16 mouse cellular contexts compared by ENCODE assay signal in genomic region chr13:59741096-59741495, GRCm38 (mm10). TPM values are rescaled to one million over a fixed set of nuclear protein-coding genes. Genes with fewer than 3 reads are reported as not detected.
DNase-seq lines count a peak whose midpoint lies in the region; ATAC-seq and TF ChIP-seq lines count a peak whose summit lies in the region.
"Had no signal": no experiment of that assay in that cellular context is flagged by ENCODE, and none has a peak within 500 bp of the region (broad histone marks: within the 10 kb centered on the region; RNA-seq: fewer than 3 reads in every experiment).

No protein-coding gene starts in this region.

- ATAC-seq in lung, embryonic 14.5 days (ENCODE audit: insufficient read depth): no peak
- ATAC-seq in heart, embryonic 16.5 days (replicated peaks; ENCODE audit: extremely low read depth, insufficient read depth, low FRiP score): no peak
- no peak for ATAC-seq in granulocyte monocyte progenitor cell, adult 5-6 weeks (replicated peaks; ENCODE audit: poor library complexity, severe bottlenecking)

- H3K4me2 ChIP-seq in lung, embryonic 14.5 days: no peak overlapping the region
- H3K4me2 ChIP-seq in heart, embryonic 16.5 days (ENCODE audit: low read depth, low read length): peak overlapping the region; percentile 24; the same call in 1 of the 2 replicates
- H3K4me2 ChIP-seq: hindbrain, embryonic 13.5 days; limb, embryonic 13.5 days; neural tube, embryonic 12.5 days had no signal

- H3K27ac ChIP-seq in lung, embryonic 14.5 days (ENCODE audit: low read depth): no peak overlapping the region
- no peak overlapping the region for H3K27ac ChIP-seq in heart, embryonic 16.5 days (ENCODE audit: low read length)
- H3K27ac ChIP-seq: hindbrain, embryonic 13.5 days; limb, embryonic 13.5 days; neural tube, embryonic 12.5 days had no signal

- H3K27me3 ChIP-seq in lung, embryonic 14.5 days (ENCODE audit: insufficient read depth, low read length): no peaks in the 10 kb centered on the region
- H3K27me3 ChIP-seq in heart, embryonic 16.5 days (ENCODE audit: control insufficient read depth, insufficient read depth, low read length): no peaks in the 10 kb centered on the region
- H3K27me3 ChIP-seq: hindbrain, embryonic 13.5 days; limb, embryonic 13.5 days; neural tube, embryonic 12.5 days had no signal

- 70% methylated on average over 11 of the region's 11 CpGs for WGBS in lung, embryonic 14.5 days
- 41% methylated on average over 11 of the region's 11 CpGs for WGBS in heart, embryonic 16.5 days

- no peaks in the 10 kb centered on the region for H3K4me1 ChIP-seq in lung, embryonic 14.5 days (ENCODE audit: insufficient read depth)
- H3K4me1 ChIP-seq in heart, embryonic 16.5 days (ENCODE audit: control insufficient read depth, insufficient read depth, low read length): peaks cover 5% of the 10 kb centered on the region
- H3K4me1 ChIP-seq: hindbrain, embryonic 13.5 days; limb, embryonic 13.5 days; neural tube, embryonic 12.5 days had no signal

- H3K4me3 ChIP-seq in lung, embryonic 14.5 days (ENCODE audit: low read depth, low read length): no peak overlapping the region
- no peak overlapping the region for H3K4me3 ChIP-seq in heart, embryonic 16.5 days (ENCODE audit: low read length)
- H3K4me3 ChIP-seq: hindbrain, embryonic 13.5 days; limb, embryonic 13.5 days; neural tube, embryonic 12.5 days had no signal

- TF ChIP-seq CTCF in lung, embryonic 14.5 days (IDR thresholded peaks at IDR 0.05; ENCODE audit: low read depth): no peak

- peak; percentile 28 for DNase-seq in gastrocnemius, postnatal 10 days
- no peak for DNase-seq in gastrocnemius, adult 8-10 months (ENCODE audit: low spot score in 2 of 2)
- DNase-seq in lung, embryonic 14.5 days: peak; percentile 17
- DNase-seq in lung, adult 18-20 months: no peak
- DNase-seq in skeletal muscle tissue, adult 2 months (ENCODE audit: low read depth, low spot score): peak; percentile 39
- no peak for DNase-seq in cerebellum, postnatal 4 days (ENCODE audit: low spot score in 2 of 2)
- DNase-seq: cerebellum, adult 2 months; kidney, adult 9 months; midbrain, embryonic 14.5 days; right cerebral cortex, adult 18-20 months had no signal

- H3K36me3 ChIP-seq in lung, embryonic 14.5 days (ENCODE audit: insufficient read depth): no peaks in the 10 kb centered on the region
- H3K36me3 ChIP-seq in heart, embryonic 16.5 days (ENCODE audit: control insufficient read depth, insufficient read depth): no peaks in the 10 kb centered on the region
- H3K36me3 ChIP-seq: hindbrain, embryonic 13.5 days; limb, embryonic 13.5 days; neural tube, embryonic 12.5 days had no signal

- H3K9me3 ChIP-seq in lung, embryonic 14.5 days (ENCODE audit: low read depth, low read length): no peaks in the 10 kb centered on the region
- no peaks in the 10 kb centered on the region for H3K9me3 ChIP-seq in heart, embryonic 16.5 days (replicated peaks; ENCODE audit: control insufficient read depth, low read length)
- H3K9me3 ChIP-seq: hindbrain, embryonic 13.5 days; limb, embryonic 13.5 days; neural tube, embryonic 12.5 days had no signal

- no peak overlapping the region for H3K9ac ChIP-seq in lung, embryonic 14.5 days
- no peak overlapping the region for H3K9ac ChIP-seq in heart, embryonic 16.5 days (ENCODE audit: low read length)
- H3K9ac ChIP-seq: hindbrain, embryonic 13.5 days; limb, embryonic 13.5 days; neural tube, embryonic 12.5 days had no signal

RNA-seq across cellular contexts. Expression of gene 1700014D04Rik, which starts 5.5 kb away (rescaled TPM):
- total RNA-seq in gastrocnemius, postnatal 10 days (2021): not detected
- under 1 TPM in 2 of 4 experiments, not detected in 2; 0.10 to 0.12 TPM for total RNA-seq in gastrocnemius, adult 8-10 months (2022)
- 0.24 TPM in 1 of 2 replicates, not detected in the other for polyA plus RNA-seq in lung, embryonic 14.5 days (2014; fragmentation: Nextera tagmentation; extraction: Ambion mirVana)
- polyA plus RNA-seq in heart, embryonic 16.5 days (2015; fragmentation: Nextera tagmentation; extraction: Ambion mirVana): not detected in 2 replicates
- total RNA-seq in granulocyte monocyte progenitor cell, adult 5-6 weeks (2014; fragmentation: Nextera tagmentation): not detected in 2 replicates
- not detected in 2 replicates for total RNA-seq in granulocyte monocyte progenitor cell, adult 5-6 weeks (2017)
- polyA plus RNA-seq: hindbrain, embryonic 13.5 days had no signal

RNA-seq across cellular contexts. Expression of gene Spata31d1d, which starts 9.5 kb away (rescaled TPM):
- not detected for total RNA-seq in gastrocnemius, postnatal 10 days (2021)
- not detected for total RNA-seq in gastrocnemius, adult 8-10 months (2022)
- polyA plus RNA-seq in lung, embryonic 14.5 days (2014; fragmentation: Nextera tagmentation; extraction: Ambion mirVana): not detected in 2 replicates
- polyA plus RNA-seq in heart, embryonic 16.5 days (2015; fragmentation: Nextera tagmentation; extraction: Ambion mirVana): not detected in 2 replicates
- total RNA-seq in granulocyte monocyte progenitor cell, adult 5-6 weeks (2014; fragmentation: Nextera tagmentation): not detected in 2 replicates
- not detected in 2 replicates for total RNA-seq in granulocyte monocyte progenitor cell, adult 5-6 weeks (2017)
- total RNA-seq: layer of hippocampus, postnatal 25 days had no signal
- polyA plus RNA-seq: hindbrain, embryonic 13.5 days; limb, embryonic 13.5 days; midbrain, embryonic 14.5 days; neural tube, embryonic 12.5 days had no signal

RNA-seq across cellular contexts. Expression of gene Isca1, which starts 28.5 kb away (rescaled TPM):
- 100 to 1,000 TPM in 1 of 2 experiments, 10 to 100 TPM in 1; 95.1 to 108 TPM for total RNA-seq in gastrocnemius, postnatal 10 days (2021)
- total RNA-seq in gastrocnemius, adult 8-10 months (2022): 100 to 1,000 TPM; 159 to 209 (median 180) TPM
- 105 and 121 TPM in 2 replicates for polyA plus RNA-seq in lung, embryonic 14.5 days (2014; fragmentation: Nextera tagmentation; extraction: Ambion mirVana)
- polyA plus RNA-seq in heart, embryonic 16.5 days (2015; fragmentation: Nextera tagmentation; extraction: Ambion mirVana): 260 and 284 TPM in 2 replicates
- total RNA-seq in granulocyte monocyte progenitor cell, adult 5-6 weeks (2014; fragmentation: Nextera tagmentation): 47.4 and 55.1 TPM in 2 replicates
- total RNA-seq in granulocyte monocyte progenitor cell, adult 5-6 weeks (2017): 23.4 and 25.8 TPM in 2 replicates

RNA-seq across cellular contexts. Expression of gene Spata31d1b, which starts 29.0 kb away (rescaled TPM):
- not detected for total RNA-seq in gastrocnemius, postnatal 10 days (2021)
- total RNA-seq in gastrocnemius, adult 8-10 months (2022): not detected
- polyA plus RNA-seq in lung, embryonic 14.5 days (2014; fragmentation: Nextera tagmentation; extraction: Ambion mirVana): not detected in 2 replicates
- polyA plus RNA-seq in heart, embryonic 16.5 days (2015; fragmentation: Nextera tagmentation; extraction: Ambion mirVana): not detected in 2 replicates
- not detected in 2 replicates for total RNA-seq in granulocyte monocyte progenitor cell, adult 5-6 weeks (2014; fragmentation: Nextera tagmentation)
- not detected in 2 replicates for total RNA-seq in granulocyte monocyte progenitor cell, adult 5-6 weeks (2017)
- polyA plus RNA-seq: cerebellum, adult 2 months; hindbrain, embryonic 13.5 days; limb, embryonic 13.5 days; midbrain, embryonic 14.5 days; neural tube, embryonic 12.5 days had no signal

RNA-seq across cellular contexts. Expression of gene Spata31d1a, which starts 31.0 kb away (rescaled TPM):
- not detected for total RNA-seq in gastrocnemius, postnatal 10 days (2021)
- not detected for total RNA-seq in gastrocnemius, adult 8-10 months (2022)
- not detected in 2 replicates for polyA plus RNA-seq in lung, embryonic 14.5 days (2014; fragmentation: Nextera tagmentation; extraction: Ambion mirVana)
- not detected in 2 replicates for polyA plus RNA-seq in heart, embryonic 16.5 days (2015; fragmentation: Nextera tagmentation; extraction: Ambion mirVana)
- not detected in 2 replicates for total RNA-seq in granulocyte monocyte progenitor cell, adult 5-6 weeks (2014; fragmentation: Nextera tagmentation)
- not detected in 2 replicates for total RNA-seq in granulocyte monocyte progenitor cell, adult 5-6 weeks (2017)
- polyA plus RNA-seq: hindbrain, embryonic 13.5 days; limb, embryonic 13.5 days; midbrain, embryonic 14.5 days; neural tube, embryonic 12.5 days had no signal

Comparison
In these comparisons a context has a peak if more than half of its experiments do, and no peak if none do; other contexts are left out.
1. DNase-seq: peak in gastrocnemius, postnatal 10 days (single experiment), lung, embryonic 14.5 days (single experiment) and skeletal muscle tissue, adult 2 months (single experiment); none in gastrocnemius, adult 8-10 months (0 of 2), lung, adult 18-20 months (0 of 2) and cerebellum, postnatal 4 days (0 of 2).